Mouse (Mus musculus): Measurements from ENCODE around the gene Mbnl1. TPM values are rescaled to one million over a fixed set of nuclear protein-coding genes. Genes with fewer than 3 reads are reported as not detected.
"Not testable (repeated sequence)": the region's sequence is repeated elsewhere in the genome, so short reads cannot be mapped to it uniquely, and the experiment has no call there.

Mbnl1 gene
- 100 to 1,000 TPM; 423 to 480 TPM for total RNA-seq (2021)
- long read RNA-seq, experiment 1, partial matches to known transcripts = 18 of 75 reads
- long read RNA-seq, experiment 1, other reads (novel, unspliced or antisense) = 54 of 75 reads
- long read RNA-seq, experiment 2, partial matches to known transcripts = 28 of 101 reads
- long read RNA-seq, experiment 2, other reads (novel, unspliced or antisense) = 66 of 101 reads

GRCm38 (mm10) chr3:60472681-60473177 is at the start of gene Mbnl1:
Gene Mbnl1, plus strand, starts transcription at chr3:60472830.
- intact Hi-C loops (cut with DNase I) = loop anchor here (5.0 kb wide), 1 partner anchor 140 kb away; no protein-coding TSS in a partner anchor

DNA sequence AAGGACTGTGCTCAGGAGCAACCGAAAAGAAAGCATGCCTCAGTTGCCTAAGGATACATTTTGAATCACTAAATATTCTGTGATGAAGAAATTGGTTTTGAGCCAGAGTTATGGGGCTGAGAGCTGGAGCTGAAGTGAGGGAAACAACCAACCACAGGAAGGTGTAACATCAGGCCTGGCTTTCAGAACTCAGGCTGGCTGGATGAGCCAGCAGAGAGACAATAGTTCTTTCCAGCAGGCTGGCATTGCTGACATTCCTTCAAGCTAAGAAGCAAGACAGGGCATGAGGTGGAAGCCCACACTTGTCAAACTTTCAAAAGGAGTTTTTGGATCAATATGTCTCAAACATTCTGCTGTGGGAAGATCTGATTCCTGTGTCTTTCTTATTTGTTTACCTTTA is 48.5 kb upstream of the Mbnl1 start:
- intact Hi-C loops (cut with DNase I) = no loop called here
- DNase-seq = no peak

More at GRCm38 (mm10) chr3:60472681-60473177, at the start of gene Mbnl1:
- no peak for DNase-seq

- no peak for DNase-seq
- intact Hi-C loops (cut with DNase I) = no loop called here
These were observed 43.6 kb upstream of the Mbnl1 start for GRCm38 (mm10) chr3:60429049-60429448.

DNA sequence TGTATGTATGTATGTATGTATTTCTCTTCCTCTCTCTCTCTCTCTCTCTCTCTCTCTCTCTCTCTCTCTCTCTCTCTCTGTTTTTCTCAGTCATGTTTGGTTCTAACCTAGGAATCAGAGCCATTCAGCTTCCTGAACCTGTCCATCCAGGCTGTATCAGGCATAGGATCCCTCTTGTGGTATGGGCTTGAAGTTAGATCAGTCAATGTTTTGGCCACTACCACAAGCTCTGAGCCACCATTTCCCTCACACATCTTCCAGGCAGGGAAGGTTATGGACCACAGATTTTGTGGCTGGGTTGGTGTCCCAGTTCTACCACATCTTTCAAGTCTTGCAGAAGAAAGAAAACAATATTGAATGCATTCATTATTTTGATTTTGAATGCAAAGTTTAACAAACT is 35.4 kb upstream of the Mbnl1 start:
- intact Hi-C loops (cut with DNase I) = no loop called here
- no peak for DNase-seq

DNA sequence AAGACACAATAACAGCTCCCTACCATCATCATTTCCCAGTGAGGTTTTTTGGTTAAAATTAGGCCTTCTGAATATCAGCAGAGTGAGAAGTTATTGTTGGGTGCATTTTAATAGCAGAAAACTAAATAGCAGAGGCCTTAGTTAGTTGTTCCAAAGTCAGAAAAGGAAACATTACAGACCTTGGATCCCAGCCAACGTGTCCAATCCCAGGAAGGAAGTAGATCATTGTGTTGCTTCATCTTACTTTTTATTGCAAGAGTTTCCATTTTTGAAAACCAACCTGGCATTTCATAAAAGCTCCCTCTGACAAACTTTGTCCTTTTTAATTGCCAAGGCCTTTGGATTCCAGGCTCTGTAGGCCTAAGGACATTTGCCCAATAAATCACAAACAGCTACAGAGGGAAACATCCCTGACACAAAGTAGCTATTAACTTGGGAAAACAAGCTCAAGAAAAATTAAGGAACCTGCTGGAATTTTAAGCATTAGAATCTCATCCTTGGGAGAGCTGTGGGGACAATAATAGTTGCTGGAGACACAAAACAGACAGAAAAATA is 34.9 kb upstream of the Mbnl1 start:
- intact Hi-C loops (cut with DNase I) = no loop called here
- DNase-seq = peak in 1 of 2 experiments; percentile 58

DNA sequence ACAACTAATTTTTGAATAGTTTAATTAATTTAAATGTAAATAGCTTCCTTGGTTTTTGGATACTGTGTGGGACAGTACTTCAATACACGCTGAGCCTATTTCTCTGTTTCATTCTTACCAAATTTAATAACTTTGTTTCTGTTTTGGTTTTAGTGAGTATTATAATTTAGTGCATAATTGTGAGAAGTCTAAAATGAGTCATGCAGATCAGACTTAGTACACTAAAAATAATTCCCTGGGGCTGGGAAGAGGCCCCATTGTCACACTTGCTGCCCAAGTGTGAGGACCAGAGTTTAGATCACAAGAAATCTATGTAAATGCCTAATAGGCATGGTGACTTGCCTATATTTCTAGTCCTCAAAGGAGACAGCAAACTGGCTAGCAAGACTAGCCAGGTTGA is 33.9 kb upstream of the Mbnl1 start:
- intact Hi-C loops (cut with DNase I) = no loop called here
- no peak for DNase-seq

DNA sequence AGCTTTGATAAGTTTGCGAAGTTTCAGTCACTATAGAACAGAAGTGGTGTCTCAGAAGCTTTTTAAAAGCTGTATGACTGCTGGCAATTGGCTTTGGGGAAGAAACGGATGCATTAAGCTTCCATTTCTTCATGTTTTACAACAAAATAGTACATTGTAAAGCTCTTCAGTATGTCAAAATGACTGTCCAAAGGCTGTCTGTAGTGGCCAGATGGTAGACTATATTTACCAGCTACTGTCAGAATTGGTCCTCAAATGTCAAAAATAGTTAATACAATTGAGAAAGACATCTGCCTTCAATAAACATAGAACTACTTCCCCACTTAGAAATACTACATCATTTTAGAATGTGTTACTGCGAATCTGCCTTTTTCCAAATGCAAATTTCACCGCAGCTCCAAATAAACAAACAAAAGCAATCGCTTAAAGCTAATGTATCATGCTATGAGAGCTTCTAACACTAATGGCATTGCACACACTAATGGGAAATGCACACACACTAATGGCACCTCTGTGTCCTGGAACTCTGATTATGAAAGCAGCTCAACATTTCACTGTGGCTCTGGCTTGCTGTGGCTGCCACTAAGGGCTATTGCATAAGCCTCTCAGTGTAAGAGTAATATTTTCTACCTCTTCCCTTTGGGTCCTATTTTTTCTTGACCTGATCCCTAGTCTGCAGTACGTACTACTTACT is 10.7 kb upstream of the Mbnl1 start:
- intact Hi-C loops (cut with DNase I) = no loop called here
- DNase-seq = no peak

DNA sequence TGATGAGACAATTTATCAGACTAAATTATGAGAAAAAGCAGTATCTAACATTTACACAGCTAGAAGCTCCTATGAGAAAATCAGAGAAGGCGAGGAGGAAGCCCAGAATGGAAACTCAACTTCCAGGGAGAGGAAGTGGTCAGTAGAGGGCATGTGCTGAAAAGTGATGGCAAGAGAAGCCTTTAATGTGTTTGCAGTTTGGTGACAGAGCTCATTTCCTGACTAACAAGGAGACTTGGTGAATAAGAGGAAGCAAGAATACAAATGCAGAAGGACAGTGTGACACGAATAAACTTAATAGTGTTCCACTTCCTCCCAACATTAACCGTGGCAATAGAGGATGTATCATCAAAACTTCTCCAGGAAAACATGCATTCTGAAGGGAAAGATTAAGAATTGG is 4.0 kb upstream of the Mbnl1 start:
- intact Hi-C loops (cut with DNase I); DNase-seq: not testable (repeated sequence)

GRCm38 (mm10) chr3:60469170-60469805 is 3.3 kb upstream of the Mbnl1 start:
- intact Hi-C loops (cut with DNase I) = not testable (repeated sequence)
- peak in 1 of 2 experiments; percentile 13 for DNase-seq

DNA sequence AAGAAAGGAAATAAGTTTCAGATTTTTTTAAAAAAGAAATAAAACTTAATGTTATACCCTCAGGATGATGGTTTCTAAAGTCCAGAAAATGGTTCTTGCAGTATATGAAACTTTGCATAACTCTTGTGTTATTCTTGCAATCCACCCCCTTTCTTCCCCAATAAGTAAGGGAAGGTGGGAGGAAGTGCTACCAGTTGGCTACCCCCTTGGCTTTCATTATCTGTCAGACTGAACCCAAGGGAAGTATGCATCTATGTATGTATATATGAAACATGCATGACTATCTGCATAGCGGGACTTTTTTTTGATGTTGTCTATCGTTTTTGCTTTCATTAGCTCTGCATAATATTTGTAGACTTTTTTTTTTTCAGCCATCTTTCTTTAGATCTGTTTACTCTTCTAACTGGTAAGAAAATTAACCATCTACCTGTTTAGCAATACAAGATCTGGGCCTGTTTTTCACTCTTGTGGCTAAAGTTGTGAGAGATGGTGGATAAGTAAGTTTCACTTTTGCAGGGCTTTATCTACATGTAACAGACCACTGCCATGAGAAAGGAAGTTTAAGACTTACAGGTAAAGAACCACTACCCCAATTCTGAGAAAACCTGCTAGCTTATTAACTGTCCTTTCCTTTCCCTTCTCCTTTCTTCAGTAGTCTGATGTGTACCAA is 484 bp upstream of the Mbnl1 start:
- intact Hi-C loops (cut with DNase I) = loop anchor here (5.0 kb wide), 1 partner anchor 140 kb away; no protein-coding TSS in a partner anchor
- no peak for DNase-seq

DNA sequence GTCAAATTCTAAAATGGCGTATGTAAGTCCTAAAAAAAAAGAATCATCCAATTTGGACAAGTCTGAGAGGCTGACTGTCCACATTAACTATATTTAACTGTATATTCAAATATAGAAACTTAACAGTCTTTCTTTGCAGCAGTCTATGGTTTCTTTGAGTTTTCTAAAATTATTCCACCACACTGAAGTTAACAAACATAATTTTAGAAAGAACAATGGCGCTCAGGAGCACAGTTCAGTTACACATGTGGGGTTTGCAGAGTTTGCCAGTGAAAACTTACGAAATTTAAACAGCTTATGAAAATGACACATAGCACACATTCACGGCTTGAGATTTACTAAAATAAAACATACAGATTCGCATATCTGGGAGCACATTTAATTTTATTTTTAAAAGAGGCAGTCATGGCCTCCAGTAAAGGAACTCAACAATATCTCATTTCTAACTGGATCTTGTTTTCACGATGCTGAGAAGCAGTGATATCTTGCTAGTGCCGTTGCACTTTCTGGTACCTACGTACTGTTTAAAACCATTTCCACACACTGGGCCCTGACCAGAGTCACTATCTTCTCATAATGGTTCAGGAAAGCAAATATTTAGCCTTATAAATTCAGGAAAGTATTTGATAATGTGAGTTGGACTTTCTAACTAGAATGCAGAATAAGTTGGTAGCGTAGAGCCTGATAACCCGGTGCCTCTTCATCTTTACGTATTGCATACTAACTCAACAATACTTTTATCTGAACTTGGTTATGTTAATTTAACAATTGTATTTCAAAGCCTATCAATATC is 1.4 kb downstream of the Mbnl1 start:
- intact Hi-C loops (cut with DNase I) = loop anchor here (5.0 kb wide), 1 partner anchor 138 kb away; no protein-coding TSS in a partner anchor

DNA sequence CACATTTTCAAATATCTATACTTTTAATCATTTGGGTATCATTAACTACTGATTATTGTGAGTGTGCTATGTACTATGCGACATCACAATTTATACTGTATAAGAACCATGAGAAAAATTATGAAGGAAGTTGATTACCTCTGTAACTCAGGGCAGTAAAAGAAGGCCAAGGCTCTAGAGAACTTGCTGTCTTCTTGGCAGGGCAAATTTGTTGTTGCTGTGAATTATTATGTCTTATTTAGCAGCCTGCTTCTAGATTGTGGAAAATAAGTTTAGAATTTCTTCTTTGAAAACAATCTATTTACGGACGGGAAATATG is 2.0 kb downstream of the Mbnl1 start:
- intact Hi-C loops (cut with DNase I) = loop anchor here (5.0 kb wide), 1 partner anchor 138 kb away; no protein-coding TSS in a partner anchor
- DNase-seq = no peak

More for the DNA sequence above, 1.4 kb downstream of the Mbnl1 start:
- no peak for DNase-seq

DNA sequence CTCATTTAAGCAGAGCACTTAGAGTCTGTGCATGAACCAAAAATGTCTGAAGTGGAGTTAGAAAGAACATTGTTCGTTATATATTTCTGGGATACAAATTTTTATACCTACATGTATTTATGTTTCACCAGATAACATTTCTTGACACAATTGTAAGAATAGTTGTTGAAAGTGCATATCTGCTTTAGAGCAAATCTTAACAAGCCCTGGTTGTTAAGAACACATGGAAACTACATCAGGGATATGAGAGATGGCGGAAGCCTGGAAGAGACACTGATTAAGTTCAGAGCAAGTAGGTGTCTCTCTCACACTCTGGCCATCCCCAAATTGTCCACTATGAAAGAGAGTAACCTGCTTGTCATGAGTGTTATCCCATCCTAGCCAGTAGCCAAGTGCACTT is 2.4 kb downstream of the Mbnl1 start:
- no peak for DNase-seq
- intact Hi-C loops (cut with DNase I) = no loop called here

- intact Hi-C loops (cut with DNase I) = no loop called here
- no peak for DNase-seq
These were observed 4.2 kb downstream of the Mbnl1 start for GRCm38 (mm10) chr3:60476751-60477255.

DNA sequence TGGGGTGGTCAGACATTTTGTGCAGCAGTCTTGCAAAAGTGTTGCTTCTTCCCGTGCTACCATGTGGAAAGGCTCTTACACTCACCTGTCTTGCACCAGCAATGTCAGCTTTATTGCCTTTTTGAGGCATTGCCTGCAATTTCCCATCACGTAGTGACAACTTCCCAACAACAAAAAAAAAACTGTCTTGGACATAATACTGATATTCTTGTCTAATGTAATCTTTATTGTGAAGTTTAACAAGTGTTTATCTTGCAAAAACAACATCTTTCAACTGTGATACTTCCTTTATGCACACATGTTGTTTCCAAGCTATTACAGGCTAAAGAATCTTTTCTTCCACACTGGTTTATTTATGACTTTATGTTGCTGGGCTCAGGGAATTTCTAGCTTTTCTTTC is 5.8 kb downstream of the Mbnl1 start:
- intact Hi-C loops (cut with DNase I) = no loop called here
- DNase-seq = no peak

- intact Hi-C loops (cut with DNase I) = no loop called here
- DNase-seq = no peak
These were observed 8.1 kb downstream of the Mbnl1 start for GRCm38 (mm10) chr3:60480716-60481115.

GRCm38 (mm10) chr3:60481740-60482399 is 9.2 kb downstream of the Mbnl1 start:
- intact Hi-C loops (cut with DNase I) = no loop called here
- no peak for DNase-seq

DNA sequence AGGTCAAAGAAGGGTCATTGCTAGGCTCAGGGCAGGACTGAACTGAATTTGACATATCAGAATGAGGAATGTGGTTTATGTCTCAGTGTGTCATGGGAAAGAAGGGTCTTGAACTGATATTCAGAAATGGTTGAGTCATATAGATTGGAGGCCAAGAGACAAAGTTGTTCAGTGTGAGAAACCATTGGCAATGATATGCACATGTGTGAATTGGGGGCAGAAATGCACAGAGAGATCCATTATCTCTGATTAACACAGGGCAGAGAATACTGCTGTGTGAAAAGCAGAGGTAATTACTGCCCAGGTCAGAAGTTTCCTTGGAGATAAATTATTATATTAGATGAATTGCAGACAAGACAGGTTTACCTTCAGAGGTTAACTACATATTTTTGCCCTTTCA is 10.7 kb downstream of the Mbnl1 start:
- no peak for DNase-seq
- intact Hi-C loops (cut with DNase I) = no loop called here
